Mouse (Mus musculus): ENCODE measurements at regions not wholly inside any gene's neighbourhood (a gene's known extent, or its start where the extent isn't known, plus 50 kb on each side); places are given as distances from the start of the nearest gene placed in this dataset.

- no peak for DNase-seq (ENCODE audit: extremely low spot score in 1 of 2, low spot score in 1 of 2)
Observed at GRCm38 (mm10) chr5:73792216-73792615, 141.0 kb downstream of the Spata18 start.

GRCm38 (mm10) chr5:73796201-73796600 lies 145.0 kb downstream of the Spata18 start:
- DNase-seq (ENCODE audit: extremely low spot score in 1 of 2, low spot score in 1 of 2), result no peak

- no peak for DNase-seq (ENCODE audit: extremely low spot score in 1 of 2, low spot score in 1 of 2)
Observed at GRCm38 (mm10) chr5:73797980-73798379, 146.8 kb downstream of the Spata18 start.

GRCm38 (mm10) chr5:73803431-73803830 lies 152.3 kb downstream of the Spata18 start:
- DNase-seq (ENCODE audit: extremely low spot score in 1 of 2, low spot score in 1 of 2), result no peak

- no peak for DNase-seq (ENCODE audit: extremely low spot score in 1 of 2, low spot score in 1 of 2)
Observed at GRCm38 (mm10) chr5:73804556-73805230, 153.5 kb downstream of the Spata18 start.

- DNase-seq (ENCODE audit: extremely low spot score in 1 of 2, low spot score in 1 of 2), result no peak
Observed at GRCm38 (mm10) chr5:73810660-73811059, 159.5 kb downstream of the Spata18 start.

- no peak for DNase-seq (ENCODE audit: extremely low spot score in 1 of 2, low spot score in 1 of 2)
Observed at GRCm38 (mm10) chr5:73811094-73811521, 159.9 kb downstream of the Spata18 start.

GRCm38 (mm10) chr5:73815752-73816151 lies 164.6 kb downstream of the Spata18 start:
- DNase-seq (ENCODE audit: extremely low spot score in 1 of 2, low spot score in 1 of 2), result no peak

- no peak for DNase-seq (ENCODE audit: extremely low spot score in 1 of 2, low spot score in 1 of 2)
Observed at GRCm38 (mm10) chr5:73817180-73817579, 166.0 kb downstream of the Spata18 start.

GRCm38 (mm10) chr5:73821956-73822545 lies 170.9 kb downstream of the Spata18 start:
- no peak for DNase-seq (ENCODE audit: extremely low spot score in 1 of 2, low spot score in 1 of 2)

GRCm38 (mm10) chr5:73823421-73823820 lies 172.2 kb downstream of the Spata18 start:
- no peak for DNase-seq (ENCODE audit: extremely low spot score in 1 of 2, low spot score in 1 of 2)

- DNase-seq (ENCODE audit: extremely low spot score in 1 of 2, low spot score in 1 of 2), result no peak
Observed at GRCm38 (mm10) chr5:73826941-73827340, 175.8 kb downstream of the Spata18 start.

- no peak for DNase-seq (ENCODE audit: extremely low spot score in 1 of 2, low spot score in 1 of 2)
Observed at GRCm38 (mm10) chr5:73833721-73834120, 182.5 kb downstream of the Spata18 start.

- no peak for DNase-seq (ENCODE audit: extremely low spot score in 1 of 2, low spot score in 1 of 2)
Observed at GRCm38 (mm10) chr5:73843776-73844175, 192.6 kb downstream of the Spata18 start.

GRCm38 (mm10) chr5:73846096-73846782 lies 195.1 kb downstream of the Spata18 start:
- no peak for DNase-seq (ENCODE audit: extremely low spot score in 1 of 2, low spot score in 1 of 2)

GRCm38 (mm10) chr5:73846783-73847151 lies 195.6 kb downstream of the Spata18 start:
- no peak for DNase-seq (ENCODE audit: extremely low spot score in 1 of 2, low spot score in 1 of 2)

- DNase-seq (ENCODE audit: extremely low spot score in 1 of 2, low spot score in 1 of 2), result no peak
Observed at GRCm38 (mm10) chr5:73851501-73851900, 200.3 kb downstream of the Spata18 start.

- peak; percentile 63 to 80 for DNase-seq (ENCODE audit: extremely low spot score in 1 of 2, low spot score in 1 of 2)
Observed at GRCm38 (mm10) chr5:73854025-73854773, 203.0 kb downstream of the Spata18 start.

GRCm38 (mm10) chr5:73854774-73855371 lies 203.7 kb downstream of the Spata18 start:
- DNase-seq (ENCODE audit: extremely low spot score in 1 of 2, low spot score in 1 of 2), result no peak

GRCm38 (mm10) chr5:73859320-73859719 lies 208.1 kb downstream of the Spata18 start:
- DNase-seq (ENCODE audit: extremely low spot score in 1 of 2, low spot score in 1 of 2), result no peak
